Mouse (Mus musculus) cortical plate, adult 2 months (tissue): ENCODE measurements around the gene Prpf3.
"Not testable (repeated sequence)": the region's sequence is repeated elsewhere in the genome, so short reads cannot be mapped to it uniquely, and the experiment has no call there.

ENCODE experiments used
- CTCF ChIP-seq: fragments of 200-500 bp; IDR thresholded peaks from 2 replicates; pipeline ENCODE4 v1.5.1; 2011; ENCODE audit warnings: mild to moderate bottlenecking, control low read depth, low read length; ENCODE audit not compliant: insufficient read depth; ENCODE audit errors: extremely low read depth
- POLR2A ChIP-seq: fragments of 200-500 bp; IDR thresholded peaks from 2 replicates; pipeline ENCODE4 v1.6.1; 2011; ENCODE audit warnings: mild to moderate bottlenecking, low read length, control low read depth; ENCODE audit not compliant: insufficient read depth; ENCODE audit errors: extremely low read depth

- TF ChIP-seq CTCF: not testable (repeated sequence)
- peak; percentile 78 for TF ChIP-seq POLR2A
Measured at GRCm38 (mm10) chr3:95893606-95894316, 38.1 kb upstream of the Prpf3 start, which contains the start of gene Aph1a.
